Mouse (Mus musculus) embryonic facial prominence, embryonic 15.5 days (tissue): Measurements from ENCODE around the gene Sphk1. TPM values are rescaled to one million over a fixed set of nuclear protein-coding genes. Genes with fewer than 3 reads are reported as not detected.
"Not testable (repeated sequence)": the region's sequence is repeated elsewhere in the genome, so short reads cannot be mapped to it uniquely, and the experiment has no call there.

Source experiments
- ATAC-seq: fragments of 200-750 bp; cut with Nextera tagmentation; 2 replicates; pipeline ENCODE4 v1.8.0; 2017; ENCODE audit warnings: low read depth, moderate TSS enrichment; ENCODE audit not compliant: insufficient number of reproducible peaks, low FRiP score, low TSS enrichment
- H3K27ac ChIP-seq: fragments of 300-500 bp; sonication (generic); replicated peaks from 2 replicates; pipeline ENCODE4 v1.5.1; 2015; ENCODE audit warnings: mild to moderate bottlenecking, inconsistent platforms
- H3K27me3 ChIP-seq: fragments of 300-500 bp; sonication (generic); 2 replicates; pipeline ENCODE4 v1.6.1; 2015; ENCODE audit warnings: inconsistent platforms
- H3K36me3 ChIP-seq: fragments of 300-500 bp; sonication (generic); 2 replicates; pipeline ENCODE4 v1.6.1; 2015; ENCODE audit warnings: mild to moderate bottlenecking, inconsistent platforms
- H3K4me1 ChIP-seq: fragments of 300-500 bp; sonication (generic); 2 replicates; pipeline ENCODE4 v1.6.1; 2015; ENCODE audit warnings: inconsistent platforms
- H3K4me2 ChIP-seq: fragments of 300-500 bp; sonication (generic); replicated peaks from 2 replicates; pipeline ENCODE4 v1.6.1; 2015; ENCODE audit warnings: mild to moderate bottlenecking, inconsistent platforms
- H3K4me3 ChIP-seq: fragments of 300-500 bp; sonication (generic); replicated peaks from 2 replicates; pipeline ENCODE4 v1.5.1; 2015; ENCODE audit warnings: mild to moderate bottlenecking, inconsistent platforms
- H3K9ac ChIP-seq: fragments of 300-500 bp; sonication (generic); 2 replicates; pipeline ENCODE4 v1.6.1; 2015; ENCODE audit warnings: inconsistent platforms
- H3K9me3 ChIP-seq: fragments of 300-500 bp; sonication (generic); replicated peaks from 2 replicates; pipeline ENCODE4 v1.6.1; 2016; ENCODE audit warnings: inconsistent platforms
- WGBS: fragments of 180-500 bp; shearing (Covaris S2); methylation state at CpG from one replicate; pipeline ENCODE4 v1.1.7; 2015; 5-methylcytosine and 5-hydroxymethylcytosine counted together
- polyA plus RNA-seq: library from polyadenylated mRNA; unstranded; fragments of >200 nt; fragmentation: Nextera tagmentation; extraction: Ambion mirVana; gene quantifications from 2 replicates; pipeline ENCODE4 v1.2.1, GENCODE M21; 2015

Gene Sphk1
- 12.3 and 12.5 TPM in 2 replicates for polyA plus RNA-seq

DNA sequence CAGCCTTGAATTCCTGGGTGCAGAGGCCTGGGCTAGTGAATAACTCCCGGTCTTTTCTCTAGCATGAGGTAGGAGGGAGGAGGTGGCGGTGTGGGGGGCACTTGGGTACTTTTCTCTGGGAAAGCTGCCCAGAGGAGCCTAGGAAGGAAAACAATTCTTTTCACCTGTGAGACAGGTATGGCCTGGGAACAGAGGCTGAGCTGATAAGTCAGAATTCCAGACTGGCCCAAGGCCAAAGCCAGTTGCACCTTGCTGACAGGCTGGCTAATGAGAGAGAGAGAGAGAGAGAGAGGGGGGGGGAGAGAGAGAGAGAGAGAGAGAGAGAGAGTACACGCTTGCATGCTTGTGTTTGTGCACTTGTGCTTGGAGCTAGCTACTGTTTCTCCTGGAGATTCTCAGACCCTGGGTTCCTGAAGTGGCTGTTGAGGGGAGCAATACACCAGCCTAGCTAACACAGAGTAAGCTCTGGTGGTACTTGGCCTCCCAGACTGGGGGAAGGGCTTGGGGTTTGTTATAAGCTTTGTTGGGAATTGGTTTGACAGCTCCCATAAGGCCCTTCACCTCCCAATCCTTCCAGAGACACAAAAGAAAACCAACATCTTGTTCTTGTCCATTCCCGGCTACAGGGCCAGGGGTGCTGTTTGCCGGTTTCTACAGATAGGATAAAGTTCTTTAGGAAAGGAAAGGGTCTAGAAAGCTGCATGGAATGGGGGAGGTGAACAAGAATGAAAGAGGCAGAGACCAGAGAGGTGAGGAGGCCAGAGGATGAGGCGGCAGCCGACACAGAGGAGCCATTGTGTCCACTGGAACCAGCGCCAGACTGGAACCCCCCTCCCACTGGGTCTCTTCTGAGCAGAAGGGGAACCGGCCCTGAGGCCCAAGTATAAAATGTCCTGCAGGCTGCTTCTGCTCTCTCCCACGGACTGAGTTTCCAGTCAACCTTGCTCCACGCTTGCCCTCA lies at the start of gene Sphk1:
TSS of gene Sphk1 (plus strand) at position 739 of the 961 bp plus-strand sequence.
- Histone ChIP-seq H3K4me1 (peaks cover 42% of the 10 kb centered on the region), H3K4me2 (peak within 1 kb of the TSS; percentile 99), H3K36me3 (no peaks in the 10 kb centered on the region), H3K27me3 (peaks cover 44% of the 10 kb centered on the region), H3K9ac (peak within 1 kb of the TSS; percentile 13; the same call in 1 of the 2 replicates), H3K4me3 (peak within 1 kb of the TSS; percentile 61), H3K9me3 (no peaks in the 10 kb centered on the region), H3K27ac (0 out of 2 replicates have a peak within 1 kb of the TSS, but pooled peaks have one; percentile 76)
- ATAC-seq: no peak
- 32% methylated on average over 11 of the region's 11 CpGs for WGBS

DNA sequence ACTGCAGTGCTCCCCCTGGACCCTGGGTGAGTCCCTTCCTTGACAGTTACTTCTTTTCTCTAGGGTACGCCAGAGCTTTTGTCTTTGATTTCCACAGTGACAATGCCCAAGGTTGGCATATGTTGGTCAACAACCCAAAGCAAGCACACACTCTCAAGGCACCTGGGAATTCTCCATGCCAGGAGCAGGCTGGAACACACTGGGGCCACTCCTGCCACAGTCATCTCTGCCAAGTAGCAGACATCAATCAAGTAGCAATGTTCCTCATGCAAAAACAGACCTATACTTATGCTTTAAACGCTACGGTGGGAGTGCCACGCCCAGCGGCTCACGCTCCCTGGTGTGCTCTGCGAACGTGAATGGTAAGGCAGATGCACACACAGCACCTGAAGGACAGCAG lies 49.8 kb upstream of the Sphk1 start:
- Histone ChIP-seq H3K27ac (no peak overlapping the region), H3K36me3 (peaks cover 95% of the 10 kb centered on the region), H3K27me3 (no peaks in the 10 kb centered on the region), H3K9ac (no peak overlapping the region), H3K4me2 (no peak overlapping the region), H3K9me3 (no peaks in the 10 kb centered on the region), H3K4me3 (no peak overlapping the region), H3K4me1 (no peaks in the 10 kb centered on the region)
- WGBS: 92% methylated on average over 8 of the region's 8 CpGs
- no peak for ATAC-seq

DNA sequence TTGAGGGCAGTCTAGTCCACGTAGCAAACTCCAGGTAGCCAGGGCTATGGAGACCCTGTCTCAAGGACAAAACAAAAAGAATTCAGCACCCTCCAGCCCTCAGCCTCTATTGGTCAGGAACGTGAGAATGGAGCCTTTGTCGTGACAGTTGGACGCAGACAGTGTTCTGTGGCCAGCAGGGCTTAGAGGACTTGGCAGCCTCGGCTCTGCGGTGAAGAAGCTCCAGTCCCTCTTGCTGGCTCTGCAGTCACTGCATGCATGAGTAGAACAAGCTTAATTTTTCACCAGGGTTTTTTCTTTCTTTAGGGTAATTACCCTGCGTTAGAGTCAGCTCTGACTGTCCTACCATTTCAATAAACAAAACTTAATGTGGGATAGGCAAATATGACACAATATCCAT lies 48.9 kb upstream of the Sphk1 start:
- Histone ChIP-seq H3K27me3 (no peaks in the 10 kb centered on the region), H3K9ac (no peak overlapping the region), H3K36me3 (peaks cover 93% of the 10 kb centered on the region), H3K4me3 (no peak overlapping the region), H3K9me3 (no peaks in the 10 kb centered on the region), H3K4me2 (no peak overlapping the region), H3K27ac (no peak overlapping the region), H3K4me1 (no peaks in the 10 kb centered on the region)
- ATAC-seq: no peak
- 78% methylated on average over 7 of the region's 7 CpGs for WGBS

DNA sequence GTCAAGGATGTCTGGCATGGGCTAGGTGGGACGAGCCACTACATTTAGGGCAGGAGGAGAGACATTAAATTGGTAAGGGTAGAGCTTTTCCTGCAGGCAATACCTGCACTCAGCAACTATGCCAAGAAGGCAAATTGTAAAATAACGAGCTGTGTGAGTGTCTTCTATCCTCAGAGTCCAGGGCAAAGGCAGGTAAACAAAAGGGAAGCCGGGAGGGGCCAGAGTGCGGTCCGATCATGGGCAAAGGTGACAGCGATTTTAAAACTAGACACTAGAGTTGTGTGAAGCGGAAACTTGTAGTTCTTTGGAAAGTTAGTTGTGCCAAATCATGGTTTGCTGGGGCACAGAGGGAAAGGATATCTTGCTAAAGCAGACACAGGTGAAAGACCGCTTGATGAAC lies 46.5 kb upstream of the Sphk1 start:
- H3K27me3 ChIP-seq: no peaks in the 10 kb centered on the region
- 91% methylated on average over 8 of the region's 8 CpGs for WGBS
- H3K36me3 ChIP-seq: peaks cover 83% of the 10 kb centered on the region
- H3K9me3 ChIP-seq: no peaks in the 10 kb centered on the region
- no peak for ATAC-seq
- H3K4me2 ChIP-seq: no peak overlapping the region
- H3K4me3 ChIP-seq: no peak overlapping the region
- H3K27ac ChIP-seq: no peak overlapping the region; the same call in 1 of the 2 replicates
- peaks cover 8% of the 10 kb centered on the region for H3K4me1 ChIP-seq
- no peak overlapping the region for H3K9ac ChIP-seq

DNA sequence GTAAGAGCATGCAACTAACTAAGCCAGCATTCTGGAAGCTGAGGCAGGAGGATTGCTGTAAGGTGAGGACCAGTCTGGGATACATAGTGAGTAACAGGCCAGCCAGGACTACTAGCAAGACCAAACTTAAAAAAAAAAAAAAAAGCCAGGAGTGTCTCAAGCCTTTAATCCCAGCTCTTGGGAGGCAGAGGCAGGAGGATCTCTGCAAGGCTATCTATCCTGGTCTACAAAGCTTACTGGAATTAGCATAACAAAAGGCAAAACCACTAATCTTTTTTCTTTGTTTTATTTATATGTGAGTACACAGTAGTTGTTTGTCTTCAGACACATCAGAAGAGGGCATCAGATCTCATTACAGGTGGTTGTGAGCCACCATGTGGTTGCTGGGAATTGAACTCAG lies 42.5 kb upstream of the Sphk1 start:
- Histone ChIP-seq H3K4me1 (peaks cover 14% of the 10 kb centered on the region), H3K9ac (no peak overlapping the region), H3K36me3 (peaks cover 46% of the 10 kb centered on the region), H3K4me2 (no peak overlapping the region), H3K9me3 (no peaks in the 10 kb centered on the region), H3K4me3 (no peak overlapping the region), H3K27me3 (no peaks in the 10 kb centered on the region), H3K27ac (no peak overlapping the region)
- no peak for ATAC-seq

DNA sequence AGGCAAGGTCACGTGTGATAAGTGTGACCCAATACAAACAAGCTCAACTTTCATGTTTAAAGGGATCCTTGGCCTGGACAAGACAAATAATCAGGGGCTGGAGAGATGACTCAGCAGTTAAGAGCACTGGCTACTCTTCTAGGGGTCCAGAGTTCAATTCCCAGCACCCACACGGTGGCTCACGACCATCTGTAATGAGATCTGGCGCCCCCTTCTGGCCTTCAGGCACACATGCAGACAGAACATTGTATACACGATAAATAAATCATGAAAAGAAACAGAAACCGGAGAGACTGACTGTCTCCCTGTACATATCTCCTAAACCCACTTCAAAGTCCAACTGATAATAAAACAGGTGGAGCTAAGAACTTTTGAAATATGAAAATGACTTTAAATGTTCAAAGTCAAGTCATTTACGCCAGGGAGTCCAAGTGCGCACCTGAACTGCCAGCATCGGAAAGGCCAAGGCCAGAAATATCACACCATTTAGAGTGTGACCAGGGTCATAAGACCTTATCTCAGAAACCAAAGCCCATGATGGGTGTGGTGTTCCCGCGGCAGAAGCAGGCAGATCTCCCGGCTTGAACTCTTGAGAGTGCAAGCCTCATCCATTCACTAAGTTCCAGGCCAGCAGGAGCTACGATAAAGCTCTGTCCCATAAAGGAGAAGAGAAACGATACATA lies 41.9 kb upstream of the Sphk1 start:
- peak overlapping the region; percentile 76; the same call in 1 of the 2 replicates for H3K9ac ChIP-seq
- no peak for ATAC-seq
- H3K4me2 ChIP-seq: peak overlapping the region; percentile 56
- H3K4me3 ChIP-seq: peak overlapping the region; percentile 73
- 74% methylated on average over 14 of the region's 14 CpGs for WGBS
- peaks cover 40% of the 10 kb centered on the region for H3K36me3 ChIP-seq
- no peaks in the 10 kb centered on the region for H3K27me3 ChIP-seq
- H3K4me1 ChIP-seq: peaks cover 14% of the 10 kb centered on the region
- no peaks in the 10 kb centered on the region for H3K9me3 ChIP-seq
- H3K27ac ChIP-seq: no peak overlapping the region; the same call in 1 of the 2 replicates

DNA sequence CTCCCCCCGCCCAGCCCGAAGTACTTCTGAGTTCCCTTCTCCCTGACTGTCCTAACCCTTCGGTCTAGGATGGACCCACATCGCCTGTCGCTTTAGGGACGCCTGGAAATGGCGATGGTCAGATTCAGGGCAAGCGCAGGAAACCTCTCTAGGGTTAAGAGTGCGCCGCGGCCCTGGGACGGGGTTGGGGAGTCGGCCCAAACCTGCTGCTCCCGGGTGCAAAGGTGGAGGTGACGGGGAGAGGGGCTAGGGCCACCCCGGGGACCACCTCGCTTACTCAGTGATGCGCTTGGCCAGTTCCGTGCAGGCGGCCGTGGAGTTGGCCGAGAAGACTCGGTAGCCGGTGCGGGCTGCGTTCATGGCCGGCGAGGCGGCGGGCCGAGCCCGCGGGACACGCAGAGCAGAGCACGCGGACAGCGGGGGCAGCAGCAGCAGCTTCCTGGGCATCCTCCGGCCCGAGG lies 40.9 kb upstream of the Sphk1 start:
- Histone ChIP-seq H3K9ac (peak overlapping the region; percentile 76), H3K4me1 (peaks cover 21% of the 10 kb centered on the region), H3K27me3 (no peaks in the 10 kb centered on the region), H3K4me3 (peak overlapping the region; percentile 73), H3K4me2 (peak overlapping the region; percentile 56), H3K36me3 (peaks cover 33% of the 10 kb centered on the region), H3K27ac (peak overlapping the region; percentile 87), H3K9me3 (no peaks in the 10 kb centered on the region)
- under 1% methylated on average over 39 of the region's 39 CpGs for WGBS
- peak; percentile 9; the same call in 1 of the 2 replicates for ATAC-seq

DNA sequence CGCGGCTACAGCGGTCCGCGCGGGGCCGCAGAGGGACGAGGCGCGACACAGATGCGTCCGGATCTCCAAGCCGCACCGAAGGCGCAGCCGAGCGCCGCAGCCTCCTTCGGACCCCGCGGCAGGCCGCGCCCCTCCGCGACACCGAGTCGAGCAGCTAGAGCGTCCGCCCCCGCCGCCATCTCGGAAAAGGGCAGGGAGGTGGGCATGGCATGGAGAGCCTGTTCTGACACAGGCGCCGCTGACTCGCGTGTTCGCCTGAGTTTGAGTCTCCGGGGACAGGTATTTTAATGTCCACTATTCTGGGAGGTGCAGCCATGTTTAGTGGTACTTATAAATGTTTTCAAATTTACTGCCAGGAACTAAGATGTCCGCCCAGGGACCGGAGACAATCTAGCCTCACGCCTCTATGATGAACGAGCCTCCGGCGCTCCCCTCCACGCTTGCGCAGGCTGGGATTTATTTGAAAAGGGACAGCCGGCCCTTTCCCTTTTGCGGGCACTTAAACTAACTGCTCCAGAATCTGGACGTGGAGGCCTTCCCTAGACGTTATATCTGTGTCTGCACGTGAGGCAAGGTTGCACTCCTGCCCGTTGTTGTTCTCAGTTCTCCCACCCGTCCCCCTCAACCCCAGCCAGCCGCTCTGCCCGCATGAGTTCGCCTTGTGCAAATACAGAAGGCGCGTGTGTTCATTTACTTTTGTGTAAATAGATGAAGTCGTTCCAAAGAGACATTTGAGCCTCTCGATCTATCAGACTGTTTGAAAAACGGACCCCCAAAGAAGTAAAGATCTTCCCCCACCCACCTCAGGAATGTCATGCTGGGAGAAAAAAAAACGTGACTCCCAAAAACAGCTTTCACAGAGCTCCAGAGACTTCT lies 40.3 kb upstream of the Sphk1 start:
- Histone ChIP-seq H3K4me3 (peak overlapping the region; percentile 73), H3K9ac (peak overlapping the region; percentile 76), H3K27me3 (no peaks in the 10 kb centered on the region), H3K4me1 (peaks cover 25% of the 10 kb centered on the region), H3K36me3 (peaks cover 26% of the 10 kb centered on the region), H3K9me3 (no peaks in the 10 kb centered on the region), H3K27ac (peak overlapping the region; percentile 87), H3K4me2 (peak overlapping the region; percentile 56)
- peak; percentile 92 for ATAC-seq
- under 1% methylated on average over 62 of the region's 62 CpGs for WGBS

DNA sequence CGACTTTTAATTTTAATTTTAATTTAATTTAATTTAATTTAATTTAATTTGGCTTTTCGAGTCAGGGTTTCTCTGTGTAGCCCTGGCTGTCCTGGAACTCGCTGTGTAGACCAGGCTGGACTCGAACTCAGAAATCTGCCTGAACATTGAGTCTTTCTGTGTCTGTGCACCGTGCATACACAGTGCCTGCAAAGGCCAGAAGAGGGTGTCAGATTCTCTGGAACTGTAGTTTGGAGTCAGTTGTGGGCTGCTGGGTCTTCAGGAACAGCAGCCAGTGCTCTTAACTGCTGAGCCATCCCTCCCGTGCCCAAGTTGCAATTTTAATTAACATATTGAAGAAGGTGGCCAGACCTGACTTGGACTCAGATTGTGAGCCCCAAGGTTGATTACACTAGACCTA lies 39.4 kb upstream of the Sphk1 start:
- no peak overlapping the region for H3K9ac ChIP-seq
- H3K27ac ChIP-seq: no peak overlapping the region
- no peaks in the 10 kb centered on the region for H3K27me3 ChIP-seq
- H3K36me3 ChIP-seq: peaks cover 17% of the 10 kb centered on the region
- no peak overlapping the region for H3K4me3 ChIP-seq
- no peak for ATAC-seq
- 53% methylated on average over 6 of the region's 6 CpGs for WGBS
- H3K4me2 ChIP-seq: no peak overlapping the region
- H3K4me1 ChIP-seq: peaks cover 25% of the 10 kb centered on the region
- H3K9me3 ChIP-seq: no peaks in the 10 kb centered on the region

DNA sequence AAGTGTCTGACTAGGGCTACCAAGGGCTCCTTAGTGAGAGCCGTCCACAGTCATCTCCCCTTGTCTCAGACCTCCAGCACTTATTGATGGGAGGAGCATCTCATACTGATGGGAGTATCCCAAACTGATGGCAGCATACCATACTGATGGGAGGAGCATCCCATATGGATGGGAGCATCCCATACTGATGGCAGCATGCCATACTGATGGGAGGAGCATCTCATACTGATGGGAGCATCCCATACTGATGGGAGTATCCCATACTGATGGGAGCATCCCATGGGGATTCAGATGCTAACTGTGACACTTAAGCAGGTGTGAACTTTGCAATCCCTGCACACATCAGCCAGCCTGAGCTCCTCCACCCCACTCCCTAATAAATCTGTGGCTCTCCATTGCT lies 38.2 kb upstream of the Sphk1 start:
- not testable (repeated sequence) for H3K9me3 ChIP-seq, H3K27ac ChIP-seq, H3K4me3 ChIP-seq, H3K36me3 ChIP-seq, H3K9ac ChIP-seq, H3K27me3 ChIP-seq, H3K4me2 ChIP-seq, ATAC-seq
- 88% methylated on average over 1 of the region's 1 CpGs for WGBS
- peaks cover 25% of the 10 kb centered on the region for H3K4me1 ChIP-seq
